Comparison of ENCODE assay signal across 16 mouse cellular contexts in genomic region chr16:18079300-18079699, GRCm38 (mm10). TPM values are rescaled to one million over a fixed set of nuclear protein-coding genes. Genes with fewer than 3 reads are reported as not detected.
DNase-seq lines count a peak whose midpoint lies in the region; ATAC-seq lines count a peak whose summit lies in the region.
"Had no signal": no experiment of that assay in that cellular context is flagged by ENCODE, and none has a peak within 500 bp of the region (broad histone marks: within the 10 kb centered on the region; RNA-seq: fewer than 3 reads in every experiment).

No protein-coding gene starts in this region.

- H3K4me3 ChIP-seq in forebrain, embryonic 16.5 days (replicated peaks; ENCODE audit: low read length), result no peak overlapping the region
- no peak overlapping the region for H3K4me3 ChIP-seq in midbrain, embryonic 13.5 days (replicated peaks)
- H3K4me3 ChIP-seq: embryonic facial prominence, embryonic 10.5 days; embryonic facial prominence, embryonic 12.5 days; forebrain, embryonic 13.5 days; forebrain, embryonic 15.5 days had no signal

- no peaks in the 10 kb centered on the region for H3K36me3 ChIP-seq in forebrain, embryonic 16.5 days (ENCODE audit: control insufficient read depth, insufficient read depth)
- H3K36me3 ChIP-seq in midbrain, embryonic 13.5 days, result peaks cover 4% of the 10 kb centered on the region; the same call in 1 of the 2 replicates
- H3K36me3 ChIP-seq: embryonic facial prominence, embryonic 12.5 days; forebrain, embryonic 15.5 days had no signal

- DNase-seq in 3134 (ENCODE audit: extremely low read depth, insufficient read length, low spot score), result peak; percentile 66
- peak; percentile 91 for DNase-seq in 3T3-L1 (ENCODE audit: low read depth, low spot score)
- peak; percentile 35 for DNase-seq in NIH3T3 (ENCODE audit: low read depth)
- DNase-seq in liver, result no peak
- DNase-seq: adrenal gland, postnatal 14 days; adrenal gland, postnatal 36 days; cerebellum, adult 11-12 months; cerebellum, adult 2 months; cerebellum, adult 9-10 months had no signal

- no peaks in the 10 kb centered on the region for H3K4me1 ChIP-seq in forebrain, embryonic 16.5 days (replicated peaks; ENCODE audit: control insufficient read depth, insufficient read depth, low read length)
- H3K4me1 ChIP-seq in midbrain, embryonic 13.5 days (replicated peaks), result no peaks in the 10 kb centered on the region
- H3K4me1 ChIP-seq: embryonic facial prominence, embryonic 10.5 days; embryonic facial prominence, embryonic 12.5 days; forebrain, embryonic 13.5 days; forebrain, embryonic 15.5 days had no signal

- no peak for ATAC-seq in forebrain, embryonic 16.5 days
- ATAC-seq in midbrain, embryonic 13.5 days, result no peak
- ATAC-seq: activated CD4-positive, CD25-positive, alpha-beta regulatory T cell, adult 4 months; forebrain, embryonic 13.5 days; forebrain, embryonic 15.5 days had no signal

- no peak overlapping the region for H3K9ac ChIP-seq in forebrain, embryonic 16.5 days (replicated peaks; ENCODE audit: low read depth, low read length)
- no peak overlapping the region for H3K9ac ChIP-seq in midbrain, embryonic 13.5 days (replicated peaks)
- H3K9ac ChIP-seq: embryonic facial prominence, embryonic 12.5 days; forebrain, embryonic 13.5 days; forebrain, embryonic 15.5 days had no signal

- no peaks in the 10 kb centered on the region for H3K9me3 ChIP-seq in forebrain, embryonic 16.5 days (ENCODE audit: control insufficient read depth, low read length)
- no peaks in the 10 kb centered on the region for H3K9me3 ChIP-seq in midbrain, embryonic 13.5 days
- H3K9me3 ChIP-seq: embryonic facial prominence, embryonic 10.5 days; embryonic facial prominence, embryonic 12.5 days; forebrain, embryonic 13.5 days; forebrain, embryonic 15.5 days had no signal

- H3K27ac ChIP-seq in forebrain, embryonic 16.5 days (ENCODE audit: low read length), result no peak overlapping the region
- H3K27ac ChIP-seq in midbrain, embryonic 13.5 days, result no peak overlapping the region
- H3K27ac ChIP-seq: embryonic facial prominence, embryonic 10.5 days; embryonic facial prominence, embryonic 12.5 days; forebrain, embryonic 13.5 days; forebrain, embryonic 15.5 days had no signal

- WGBS in forebrain, embryonic 16.5 days, result 91% methylated on average over 2 of the region's 2 CpGs
- 84% methylated on average over 2 of the region's 2 CpGs for WGBS in midbrain, embryonic 13.5 days

- no peak overlapping the region for H3K4me2 ChIP-seq in forebrain, embryonic 16.5 days (ENCODE audit: low read length)
- no peak overlapping the region for H3K4me2 ChIP-seq in midbrain, embryonic 13.5 days (replicated peaks)
- H3K4me2 ChIP-seq: embryonic facial prominence, embryonic 12.5 days; forebrain, embryonic 13.5 days; forebrain, embryonic 15.5 days had no signal

- H3K27me3 ChIP-seq in forebrain, embryonic 16.5 days (replicated peaks; ENCODE audit: control insufficient read depth, insufficient read depth, low read length), result no peaks in the 10 kb centered on the region
- no peaks in the 10 kb centered on the region for H3K27me3 ChIP-seq in midbrain, embryonic 13.5 days
- H3K27me3 ChIP-seq: embryonic facial prominence, embryonic 12.5 days; forebrain, embryonic 13.5 days; forebrain, embryonic 15.5 days had no signal

RNA-seq across cellular contexts. Expression of gene Prodh, which starts 10.7 kb away (rescaled TPM):
- polyA plus RNA-seq in forebrain, embryonic 16.5 days (2015; fragmentation: Nextera tagmentation; extraction: Ambion mirVana), result 4.1 and 4.2 TPM in 2 replicates
- 4.9 and 5.2 TPM in 2 replicates for polyA plus RNA-seq in midbrain, embryonic 13.5 days (2015; fragmentation: Nextera tagmentation; extraction: Ambion mirVana)

RNA-seq across cellular contexts. Expression of gene Dgcr6, which starts 26.6 kb away (rescaled TPM):
- polyA plus RNA-seq in forebrain, embryonic 16.5 days (2015; fragmentation: Nextera tagmentation; extraction: Ambion mirVana), result 145 and 156 TPM in 2 replicates
- 173 and 179 TPM in 2 replicates for polyA plus RNA-seq in midbrain, embryonic 13.5 days (2015; fragmentation: Nextera tagmentation; extraction: Ambion mirVana)

RNA-seq across cellular contexts. Expression of gene Rtn4r, which starts 48.1 kb away (rescaled TPM):
- polyA plus RNA-seq in forebrain, embryonic 16.5 days (2015; fragmentation: Nextera tagmentation; extraction: Ambion mirVana), result 21.7 and 24.4 TPM in 2 replicates
- polyA plus RNA-seq in midbrain, embryonic 13.5 days (2015; fragmentation: Nextera tagmentation; extraction: Ambion mirVana), result 10.4 and 13.4 TPM in 2 replicates
- polyA plus RNA-seq: activated CD4-positive, CD25-positive, alpha-beta regulatory T cell, adult 4 months had no signal
